Mouse (Mus musculus) testis, adult 2 months (tissue): Measurements from ENCODE around the gene Clp1.

ENCODE experiments used
- CTCF ChIP-seq: fragments of 200-500 bp; IDR thresholded peaks from 2 replicates; pipeline ENCODE4 v1.5.1; 2012; ENCODE audit warnings: low read depth, mild to moderate bottlenecking, inconsistent platforms, low read length, moderate library complexity; ENCODE audit not compliant: control insufficient read depth, insufficient read depth, insufficient replicate concordance
- POLR2A ChIP-seq: fragments of 200-500 bp; IDR thresholded peaks from 2 replicates; pipeline ENCODE4 v1.6.1; 2012; ENCODE audit warnings: low read depth, mild to moderate bottlenecking, inconsistent platforms, low read length, moderate library complexity; ENCODE audit not compliant: control insufficient read depth

DNA sequence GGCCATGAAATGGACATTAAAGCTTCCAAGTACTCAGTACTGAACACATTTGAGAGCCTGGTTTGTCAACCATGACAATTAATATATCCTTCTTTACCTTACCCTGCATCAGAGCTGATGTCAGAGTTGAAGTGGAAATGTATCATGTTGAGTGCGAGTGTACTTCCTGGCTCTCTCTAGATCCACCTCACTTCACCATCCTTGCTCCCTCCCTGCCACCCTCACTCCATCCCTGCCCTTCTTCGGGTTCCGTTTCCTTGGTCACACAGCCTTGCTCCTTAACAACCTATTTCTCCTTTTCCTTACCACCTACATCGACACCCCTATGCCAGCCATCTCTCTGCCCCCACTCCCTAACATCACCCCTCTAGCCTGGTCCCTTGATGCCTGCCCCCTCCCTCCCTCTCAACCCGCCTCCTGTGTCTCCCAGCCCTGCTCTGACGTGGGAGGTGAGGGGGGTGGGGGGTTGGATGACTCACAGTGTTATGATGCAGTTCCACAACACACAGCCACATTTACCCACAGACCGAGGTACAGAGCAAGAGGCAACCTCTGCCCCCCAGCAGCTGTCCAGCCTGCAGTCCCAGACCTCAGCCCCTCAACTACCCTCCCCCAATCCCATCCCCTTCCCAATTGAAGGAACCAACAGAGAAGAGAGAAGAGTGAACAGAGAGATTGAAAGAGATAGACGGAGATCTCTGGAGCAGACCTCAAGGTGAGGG lies 6.6 kb upstream of the Clp1 start, which contains the start of gene Ypel4:
- no peak for TF ChIP-seq CTCF
- TF ChIP-seq POLR2A: no peak; the same call in 1 of the 2 replicates
